Mouse (Mus musculus): Measurements from ENCODE around the gene Klhl42. TPM values are rescaled to one million over a fixed set of nuclear protein-coding genes. Genes with fewer than 3 reads are reported as not detected.

Gene Klhl42
- polyA plus RNA-seq (2016; fragmentation: Nextera tagmentation; extraction: Ambion mirVana), result 6.5 and 6.8 TPM in 2 replicates

GRCm38 (mm10) chr6:147091136-147092120, at the start of gene Klhl42:
Gene Klhl42, plus strand, starts transcription at chr6:147091379.
- Histone ChIP-seq H3K9me3 (no peaks in the 10 kb centered on the region), H3K36me3 (replicated peaks) (peaks cover 25% of the 10 kb centered on the region), H3K27ac (replicated peaks) (peak within 1 kb of the TSS; percentile 91), H3K27me3 (replicated peaks; ENCODE audit: low read depth, poor library complexity, severe bottlenecking) (peaks cover 21% of the 10 kb centered on the region), H3K4me3 (peak within 1 kb of the TSS; percentile 67), H3K4me1 (peaks cover 61% of the 10 kb centered on the region)
- under 1% methylated on average over 99 of the region's 99 CpGs for WGBS
- peak; percentile 82 for DNase-seq (ENCODE audit: low spot score)

- Histone ChIP-seq H3K27me3 (replicated peaks; ENCODE audit: low read depth, poor library complexity, severe bottlenecking) (0 out of 2 replicates have a peak, but pooled peaks cover 4% of the 10 kb centered on the region), H3K9me3 (no peaks in the 10 kb centered on the region), H3K27ac (replicated peaks) (peak within 1 kb of the TSS; percentile 99), H3K4me1 (peaks cover 13% of the 10 kb centered on the region), H3K36me3 (replicated peaks) (peaks cover 17% of the 10 kb centered on the region), H3K4me3 (peak within 1 kb of the TSS; percentile 88)
- DNase-seq (ENCODE audit: low spot score), result peak; percentile 94
- WGBS, result 3% methylated on average over 66 of the region's 66 CpGs
Measured at GRCm38 (mm10) chr6:147042291-147043290, 48.6 kb upstream of the Klhl42 start, which contains the start of gene Mrps35. Gene Mrps35, plus strand, starts transcription at chr6:147042764.

GRCm38 (mm10) chr6:147043633-147044032, 47.5 kb upstream of the Klhl42 start:
- Histone ChIP-seq H3K27ac (replicated peaks) (0 out of 2 replicates have a peak overlapping the region, but pooled peaks have one; percentile 99), H3K36me3 (replicated peaks) (peaks cover 27% of the 10 kb centered on the region), H3K4me1 (peaks cover 13% of the 10 kb centered on the region), H3K4me3 (peak overlapping the region; percentile 88), H3K9me3 (no peaks in the 10 kb centered on the region), H3K27me3 (replicated peaks; ENCODE audit: low read depth, poor library complexity, severe bottlenecking) (0 out of 2 replicates have a peak, but pooled peaks cover 4% of the 10 kb centered on the region)
- WGBS, result 56% methylated on average over 7 of the region's 7 CpGs
- no peak for DNase-seq (ENCODE audit: low spot score)

GRCm38 (mm10) chr6:147049239-147049805, 41.9 kb upstream of the Klhl42 start:
- Histone ChIP-seq H3K36me3 (replicated peaks) (peaks cover 84% of the 10 kb centered on the region), H3K4me3 (no peak overlapping the region)
- 94% methylated on average over 13 of the region's 13 CpGs for WGBS

GRCm38 (mm10) chr6:147051666-147052065, 39.5 kb upstream of the Klhl42 start:
- Histone ChIP-seq H3K9me3 (no peaks in the 10 kb centered on the region), H3K27ac (replicated peaks) (no peak overlapping the region), H3K4me1 (no peaks in the 10 kb centered on the region), H3K4me3 (no peak overlapping the region), H3K27me3 (replicated peaks; ENCODE audit: low read depth, poor library complexity, severe bottlenecking) (no peaks in the 10 kb centered on the region), H3K36me3 (replicated peaks) (peaks cover 100% of the 10 kb centered on the region)
- no peak for DNase-seq (ENCODE audit: low spot score)
- WGBS, result 95% methylated on average over 8 of the region's 8 CpGs

More at GRCm38 (mm10) chr6:147049239-147049805, 41.9 kb upstream of the Klhl42 start:
- no peak for DNase-seq (ENCODE audit: low spot score)
- H3K9me3 ChIP-seq, result no peaks in the 10 kb centered on the region
- H3K27ac ChIP-seq (replicated peaks), result no peak overlapping the region
- H3K4me1 ChIP-seq, result no peaks in the 10 kb centered on the region
- H3K27me3 ChIP-seq (replicated peaks; ENCODE audit: low read depth, poor library complexity, severe bottlenecking), result no peaks in the 10 kb centered on the region

- 92% methylated on average over 9 of the region's 9 CpGs for WGBS
- no peaks in the 10 kb centered on the region for H3K4me1 ChIP-seq
- no peak overlapping the region for H3K27ac ChIP-seq (replicated peaks)
- H3K36me3 ChIP-seq (replicated peaks), result peaks cover 100% of the 10 kb centered on the region
- no peaks in the 10 kb centered on the region for H3K27me3 ChIP-seq (replicated peaks; ENCODE audit: low read depth, poor library complexity, severe bottlenecking)
- DNase-seq (ENCODE audit: low spot score), result no peak
- no peaks in the 10 kb centered on the region for H3K9me3 ChIP-seq
- H3K4me3 ChIP-seq, result no peak overlapping the region
Measured at GRCm38 (mm10) chr6:147052440-147052839, 38.7 kb upstream of the Klhl42 start.

- Histone ChIP-seq H3K27me3 (replicated peaks; ENCODE audit: low read depth, poor library complexity, severe bottlenecking) (no peaks in the 10 kb centered on the region), H3K9me3 (no peaks in the 10 kb centered on the region), H3K36me3 (replicated peaks) (peaks cover 96% of the 10 kb centered on the region), H3K4me1 (no peaks in the 10 kb centered on the region), H3K4me3 (no peak overlapping the region), H3K27ac (replicated peaks) (no peak overlapping the region)
- 87% methylated on average over 19 of the region's 19 CpGs for WGBS
- peak; percentile 8 for DNase-seq (ENCODE audit: low spot score)
Measured at GRCm38 (mm10) chr6:147053785-147054646, 37.2 kb upstream of the Klhl42 start.

GRCm38 (mm10) chr6:147055374-147055977, 35.7 kb upstream of the Klhl42 start:
- peak; percentile 6 for DNase-seq (ENCODE audit: low spot score)
- no peaks in the 10 kb centered on the region for H3K4me1 ChIP-seq
- WGBS, result 87% methylated on average over 10 of the region's 10 CpGs
- H3K27me3 ChIP-seq (replicated peaks; ENCODE audit: low read depth, poor library complexity, severe bottlenecking), result no peaks in the 10 kb centered on the region
- no peak overlapping the region for H3K4me3 ChIP-seq
- H3K27ac ChIP-seq (replicated peaks), result no peak overlapping the region
- H3K9me3 ChIP-seq, result no peaks in the 10 kb centered on the region
- H3K36me3 ChIP-seq (replicated peaks), result peaks cover 96% of the 10 kb centered on the region

- DNase-seq (ENCODE audit: low spot score), result no peak
- 79% methylated on average over 7 of the region's 7 CpGs for WGBS
- Histone ChIP-seq H3K27me3 (replicated peaks; ENCODE audit: low read depth, poor library complexity, severe bottlenecking) (no peaks in the 10 kb centered on the region), H3K27ac (replicated peaks) (no peak overlapping the region), H3K36me3 (replicated peaks) (peaks cover 93% of the 10 kb centered on the region), H3K4me1 (no peaks in the 10 kb centered on the region), H3K9me3 (no peaks in the 10 kb centered on the region), H3K4me3 (no peak overlapping the region)
Measured at GRCm38 (mm10) chr6:147059326-147059725, 31.9 kb upstream of the Klhl42 start.

- no peak for DNase-seq (ENCODE audit: low spot score)
- Histone ChIP-seq H3K27me3 (replicated peaks; ENCODE audit: low read depth, poor library complexity, severe bottlenecking) (no peaks in the 10 kb centered on the region), H3K4me3 (no peak overlapping the region), H3K9me3 (no peaks in the 10 kb centered on the region), H3K4me1 (no peaks in the 10 kb centered on the region), H3K36me3 (replicated peaks) (peaks cover 87% of the 10 kb centered on the region), H3K27ac (replicated peaks) (no peak overlapping the region)
- WGBS, result 89% methylated on average over 9 of the region's 9 CpGs
Measured at GRCm38 (mm10) chr6:147061630-147062029, 29.5 kb upstream of the Klhl42 start.

GRCm38 (mm10) chr6:147062034-147062433, 29.1 kb upstream of the Klhl42 start:
- H3K9me3 ChIP-seq, result no peaks in the 10 kb centered on the region
- no peaks in the 10 kb centered on the region for H3K4me1 ChIP-seq
- no peak overlapping the region for H3K4me3 ChIP-seq
- DNase-seq (ENCODE audit: low spot score), result no peak
- no peak overlapping the region for H3K27ac ChIP-seq (replicated peaks)
- no peaks in the 10 kb centered on the region for H3K27me3 ChIP-seq (replicated peaks; ENCODE audit: low read depth, poor library complexity, severe bottlenecking)
- H3K36me3 ChIP-seq (replicated peaks), result peaks cover 87% of the 10 kb centered on the region
- WGBS, result 88% methylated on average over 7 of the region's 7 CpGs

All from embryonic facial prominence, embryonic 10.5 days (tissue).